Mouse (Mus musculus) midbrain, embryonic 13.5 days (tissue): ENCODE results near the gene Gm6793. TPM values are rescaled to one million over a fixed set of nuclear protein-coding genes. Genes with fewer than 3 reads are reported as not detected.

Experiments
- ATAC-seq: fragments of 200-750 bp; cut with Nextera tagmentation; 2 replicates; pipeline ENCODE4 v1.8.0; 2017; ENCODE audit warnings: mild to moderate bottlenecking, moderate TSS enrichment, moderate library complexity
- H3K27ac ChIP-seq: fragments of 300-500 bp; sonication (generic); 2 replicates; pipeline ENCODE4 v1.5.1; 2015; ENCODE audit warnings: inconsistent platforms, mild to moderate bottlenecking, moderate library complexity
- H3K27me3 ChIP-seq: fragments of 300-500 bp; sonication (generic); 2 replicates; pipeline ENCODE4 v1.6.1; 2015; ENCODE audit warnings: mild to moderate bottlenecking, inconsistent platforms
- H3K36me3 ChIP-seq: fragments of 300-500 bp; sonication (generic); 2 replicates; pipeline ENCODE4 v1.6.1; 2015; ENCODE audit warnings: mild to moderate bottlenecking, inconsistent platforms
- H3K4me1 ChIP-seq: fragments of 300-500 bp; sonication (generic); replicated peaks from 2 replicates; pipeline ENCODE4 v1.6.1; 2015; ENCODE audit warnings: inconsistent platforms
- H3K4me2 ChIP-seq: fragments of 300-500 bp; sonication (generic); replicated peaks from 2 replicates; pipeline ENCODE4 v1.6.1; 2015; ENCODE audit warnings: moderate library complexity, mild to moderate bottlenecking, inconsistent platforms
- H3K4me3 ChIP-seq: fragments of 300-500 bp; sonication (generic); replicated peaks from 2 replicates; pipeline ENCODE4 v1.5.1; 2015; ENCODE audit warnings: mild to moderate bottlenecking, inconsistent platforms
- H3K9ac ChIP-seq: fragments of 300-500 bp; sonication (generic); replicated peaks from 2 replicates; pipeline ENCODE4 v1.6.1; 2015; ENCODE audit warnings: mild to moderate bottlenecking, inconsistent platforms
- H3K9me3 ChIP-seq: fragments of 300-500 bp; sonication (generic); 2 replicates; pipeline ENCODE4 v1.6.1; 2016; ENCODE audit warnings: mild to moderate bottlenecking, inconsistent platforms
- WGBS: fragments of 180-500 bp; shearing (Covaris S2); methylation state at CpG from one replicate; pipeline ENCODE4 v1.1.7; 2015; 5-methylcytosine and 5-hydroxymethylcytosine counted together
- polyA plus RNA-seq: library from polyadenylated mRNA; unstranded; fragments of >200 nt; fragmentation: Nextera tagmentation; extraction: Ambion mirVana; gene quantifications from 2 replicates; pipeline ENCODE4 v1.2.1, GENCODE M21; 2015

Gm6793 gene
- polyA plus RNA-seq, 1 experiment from 2014 or later, result 1.2 TPM

- WGBS, result 79% methylated on average over 10 of the region's 10 CpGs
- no peak overlapping the region for H3K4me2 ChIP-seq
- H3K4me3 ChIP-seq, result no peak overlapping the region
- no peak for ATAC-seq
- H3K27me3 ChIP-seq, result no peaks in the 10 kb centered on the region
- H3K36me3 ChIP-seq, result peaks cover 45% of the 10 kb centered on the region
- H3K27ac ChIP-seq, result no peak overlapping the region
- H3K4me1 ChIP-seq, result no peaks in the 10 kb centered on the region
- H3K9ac ChIP-seq, result no peak overlapping the region
- H3K9me3 ChIP-seq, result no peaks in the 10 kb centered on the region
Measured at GRCm38 (mm10) chr8:111978147-111978546, 36.7 kb downstream of the Gm6793 start.

GRCm38 (mm10) chr8:111976326-111976725, 38.5 kb downstream of the Gm6793 start:
- Histone ChIP-seq H3K4me3 (no peak overlapping the region), H3K4me1 (no peaks in the 10 kb centered on the region), H3K9ac (no peak overlapping the region), H3K27ac (no peak overlapping the region), H3K27me3 (no peaks in the 10 kb centered on the region), H3K4me2 (no peak overlapping the region), H3K36me3 (peaks cover 49% of the 10 kb centered on the region), H3K9me3 (no peaks in the 10 kb centered on the region)
- no peak for ATAC-seq
- 91% methylated on average over 2 of the region's 2 CpGs for WGBS

- ATAC-seq, result no peak
- no peaks in the 10 kb centered on the region for H3K27me3 ChIP-seq
- H3K9me3 ChIP-seq, result no peaks in the 10 kb centered on the region
- peaks cover 53% of the 10 kb centered on the region for H3K36me3 ChIP-seq
- 92% methylated on average over 2 of the region's 2 CpGs for WGBS
- no peak overlapping the region for H3K27ac ChIP-seq
- no peak overlapping the region for H3K4me3 ChIP-seq
- H3K9ac ChIP-seq, result no peak overlapping the region
- H3K4me1 ChIP-seq, result no peaks in the 10 kb centered on the region
- H3K4me2 ChIP-seq, result no peak overlapping the region
Measured at GRCm38 (mm10) chr8:111975706-111976105, 39.1 kb downstream of the Gm6793 start.

- Histone ChIP-seq H3K9ac (no peak overlapping the region), H3K27ac (no peak overlapping the region), H3K4me3 (no peak overlapping the region), H3K4me1 (no peaks in the 10 kb centered on the region), H3K36me3 (peaks cover 55% of the 10 kb centered on the region), H3K9me3 (no peaks in the 10 kb centered on the region), H3K27me3 (no peaks in the 10 kb centered on the region), H3K4me2 (no peak overlapping the region)
- WGBS, result 97% methylated on average over 12 of the region's 12 CpGs
- no peak for ATAC-seq
Measured at GRCm38 (mm10) chr8:111974138-111974537, 40.7 kb downstream of the Gm6793 start.

- 21% methylated on average over 5 of the region's 5 CpGs for WGBS
- no peak overlapping the region for H3K27ac ChIP-seq
Measured at GRCm38 (mm10) chr8:111968991-111969390, 45.8 kb downstream of the Gm6793 start.

GRCm38 (mm10) chr8:111968541-111968940, 46.3 kb downstream of the Gm6793 start:
- Histone ChIP-seq H3K4me1 (no peaks in the 10 kb centered on the region), H3K9ac (no peak overlapping the region), H3K4me3 (no peak overlapping the region), H3K36me3 (peaks cover 38% of the 10 kb centered on the region), H3K9me3 (no peaks in the 10 kb centered on the region), H3K27me3 (no peaks in the 10 kb centered on the region), H3K27ac (no peak overlapping the region), H3K4me2 (no peak overlapping the region)
- WGBS, result 78% methylated on average over 10 of the region's 10 CpGs
- ATAC-seq, result no peak

More at GRCm38 (mm10) chr8:111968991-111969390, 45.8 kb downstream of the Gm6793 start:
- Histone ChIP-seq H3K9me3 (no peaks in the 10 kb centered on the region), H3K9ac (no peak overlapping the region), H3K4me3 (no peak overlapping the region), H3K36me3 (peaks cover 42% of the 10 kb centered on the region), H3K4me1 (no peaks in the 10 kb centered on the region), H3K4me2 (no peak overlapping the region), H3K27me3 (no peaks in the 10 kb centered on the region)
- no peak for ATAC-seq

GRCm38 (mm10) chr8:111967246-111967870, 47.5 kb downstream of the Gm6793 start:
- Histone ChIP-seq H3K4me3 (no peak overlapping the region), H3K9ac (no peak overlapping the region), H3K27me3 (no peaks in the 10 kb centered on the region), H3K9me3 (no peaks in the 10 kb centered on the region), H3K4me2 (no peak overlapping the region), H3K36me3 (peaks cover 31% of the 10 kb centered on the region), H3K4me1 (no peaks in the 10 kb centered on the region; the same call in 1 of the 2 replicates), H3K27ac (no peak overlapping the region)
- WGBS, result 84% methylated on average over 5 of the region's 5 CpGs
- ATAC-seq, result no peak

- 82% methylated on average over 7 of the region's 7 CpGs for WGBS
- ATAC-seq, result no peak
- no peaks in the 10 kb centered on the region for H3K27me3 ChIP-seq
- no peak overlapping the region for H3K9ac ChIP-seq
- H3K27ac ChIP-seq, result no peak overlapping the region
- H3K36me3 ChIP-seq, result peaks cover 20% of the 10 kb centered on the region
- H3K4me1 ChIP-seq, result no peaks in the 10 kb centered on the region; the same call in 1 of the 2 replicates
- no peak overlapping the region for H3K4me2 ChIP-seq
- H3K4me3 ChIP-seq, result no peak overlapping the region
- no peaks in the 10 kb centered on the region for H3K9me3 ChIP-seq
Measured at GRCm38 (mm10) chr8:111964849-111965561, 49.8 kb downstream of the Gm6793 start.

GRCm38 (mm10) chr8:111964351-111964750, 50.5 kb downstream of the Gm6793 start:
- no peak overlapping the region for H3K9ac ChIP-seq
- H3K36me3 ChIP-seq, result peaks cover 20% of the 10 kb centered on the region
- H3K27ac ChIP-seq, result no peak overlapping the region
- ATAC-seq, result no peak
- H3K4me3 ChIP-seq, result no peak overlapping the region
- no peaks in the 10 kb centered on the region for H3K27me3 ChIP-seq
- H3K9me3 ChIP-seq, result no peaks in the 10 kb centered on the region
- no peak overlapping the region for H3K4me2 ChIP-seq
- no peaks in the 10 kb centered on the region; the same call in 1 of the 2 replicates for H3K4me1 ChIP-seq
- 69% methylated on average over 5 of the region's 5 CpGs for WGBS

GRCm38 (mm10) chr8:111963546-111963945, 51.3 kb downstream of the Gm6793 start:
- H3K9ac ChIP-seq, result no peak overlapping the region
- H3K4me1 ChIP-seq, result no peaks in the 10 kb centered on the region; the same call in 1 of the 2 replicates
- no peaks in the 10 kb centered on the region for H3K9me3 ChIP-seq
- H3K27ac ChIP-seq, result no peak overlapping the region
- 78% methylated on average over 4 of the region's 4 CpGs for WGBS
- peaks cover 16% of the 10 kb centered on the region for H3K36me3 ChIP-seq
- H3K27me3 ChIP-seq, result no peaks in the 10 kb centered on the region
- H3K4me3 ChIP-seq, result no peak overlapping the region
- ATAC-seq, result no peak
- H3K4me2 ChIP-seq, result no peak overlapping the region
